Mouse (Mus musculus) CH12.LX (cell line): ENCODE measurements around the gene Ebf4. TPM values are rescaled to one million over a fixed set of nuclear protein-coding genes. Genes with fewer than 3 reads are reported as not detected.

Experiments
- DNase-seq: peaks from one replicate; pipeline ENCODE4 v3.0.0-alpha.2; 2013; ENCODE audit errors: extremely low read depth
- H3K27ac ChIP-seq: 2 replicates; pipeline ENCODE4 v1.5.1; 2012; ENCODE audit warnings: low read depth, mild to moderate bottlenecking, control low read depth, moderate library complexity; ENCODE audit not compliant: insufficient read depth
- H3K27me3 ChIP-seq: replicated peaks from 2 replicates; pipeline ENCODE3; 2012; ENCODE audit warnings: inconsistent platforms
- H3K36me3 ChIP-seq, 2 experiments: replicated peaks in 1 of 2; 2 replicates each; pipeline versions ENCODE3 to v1.6.1; 2012; ENCODE audit warnings: inconsistent platforms in 1 of 2, low read length in 1 of 2, mild to moderate bottlenecking in 1 of 2, mixed read lengths in 1 of 2, moderate library complexity in 1 of 2; ENCODE audit not compliant: control insufficient read depth in 1 of 2, insufficient read depth in 1 of 2
- H3K4me1 ChIP-seq, 2 experiments: 2 replicates each; pipeline ENCODE4 v1.6.1; 2012; ENCODE audit warnings: inconsistent platforms in 1 of 2, moderate library complexity in 1 of 2; ENCODE audit not compliant: insufficient read depth in 2 of 2, control insufficient read depth in 1 of 2
- H3K4me2 ChIP-seq: 2 replicates; pipeline ENCODE4 v1.6.1; 2012; ENCODE audit warnings: low read depth, mild to moderate bottlenecking, control low read depth; ENCODE audit not compliant: poor library complexity, insufficient read depth, severe bottlenecking
- H3K4me3 ChIP-seq, 3 experiments: fragments of 150-350 bp in 1 of 3; sonication (generic) in 1 of 3; replicated peaks in 1 of 3; 2 replicates each; pipeline versions ENCODE3 to v1.5.1; 2011 to 2012; ENCODE audit warnings: low read depth in 2 of 3, low read length in 2 of 3, mild to moderate bottlenecking in 2 of 3, moderate library complexity in 2 of 3, control low read depth in 1 of 3, improper control_type of control experiment in 1 of 3, inconsistent platforms in 1 of 3, mixed read lengths in 1 of 3; ENCODE audit not compliant: poor library complexity in 1 of 3
- H3K79me2 ChIP-seq: replicated peaks from 2 replicates; pipeline ENCODE4 v1.6.1; 2012; ENCODE audit warnings: mild to moderate bottlenecking, moderate library complexity; ENCODE audit not compliant: control insufficient read depth, poor library complexity, insufficient read depth, severe bottlenecking; ENCODE audit errors: extremely low read depth
- H3K9ac ChIP-seq: 2 replicates; pipeline ENCODE4 v1.6.1; 2012; ENCODE audit warnings: low read depth, mild to moderate bottlenecking, control low read depth, moderate library complexity; ENCODE audit not compliant: insufficient read depth
- H3K9me3 ChIP-seq: replicated peaks from 2 replicates; pipeline ENCODE3; 2012; ENCODE audit warnings: low read length, inconsistent platforms, mixed read lengths
- BHLHE40 ChIP-seq: IDR thresholded peaks from 2 replicates; pipeline ENCODE4 v1.6.1; 2011; ENCODE audit warnings: mild to moderate bottlenecking, low read depth, low read length, improper control_type of control experiment
- CHD1 ChIP-seq: IDR thresholded peaks from 2 replicates; pipeline ENCODE4 v1.6.1; 2012; ENCODE audit warnings: low read depth, low read length, improper control_type of control experiment, inconsistent platforms
- CTCF ChIP-seq, 2 experiments: IDR thresholded peaks in 1 of 2; conservative IDR thresholded peaks in 1 of 2; 2 replicates each; pipeline ENCODE4 v1.5.1; 2011 to 2012; ENCODE audit warnings: low read depth in 2 of 2, low read length in 2 of 2, improper control_type of control experiment in 1 of 2, inconsistent platforms in 1 of 2, mild to moderate bottlenecking in 1 of 2, moderate library complexity in 1 of 2
- E2F4 ChIP-seq: IDR thresholded peaks from 2 replicates; pipeline ENCODE4 v1.6.1; 2011; ENCODE audit warnings: low read depth, low read length, improper control_type of control experiment; ENCODE audit not compliant: insufficient replicate concordance
- ETS1 ChIP-seq: conservative IDR thresholded peaks from 2 replicates; pipeline ENCODE4 v1.6.1; 2012; ENCODE audit warnings: low read depth, mild to moderate bottlenecking, inconsistent platforms, low read length, improper control_type of control experiment, moderate library complexity
- GABPA ChIP-seq: IDR thresholded peaks from 2 replicates; pipeline ENCODE4 v1.6.1; 2012; ENCODE audit warnings: low read depth, low read length, improper control_type of control experiment, inconsistent platforms; ENCODE audit not compliant: insufficient replicate concordance
- HCFC1 ChIP-seq: IDR thresholded peaks from 2 replicates; pipeline ENCODE4 v1.6.1; 2012; ENCODE audit warnings: low read depth, mild to moderate bottlenecking, inconsistent platforms, low read length, improper control_type of control experiment
- IRF4 ChIP-seq: IDR thresholded peaks from 2 replicates; pipeline ENCODE4 v1.6.1; 2014; ENCODE audit warnings: low read depth, mild to moderate bottlenecking, inconsistent platforms, low read length, improper control_type of control experiment
- JUND ChIP-seq: conservative IDR thresholded peaks from 2 replicates; pipeline ENCODE4 v1.6.1; 2011; ENCODE audit warnings: low read depth, low read length, improper control_type of control experiment
- MAFK ChIP-seq: IDR thresholded peaks from 2 replicates; pipeline ENCODE4 v1.6.1; 2011; ENCODE audit warnings: low read length, improper control_type of control experiment; ENCODE audit not compliant: insufficient replicate concordance
- MAX ChIP-seq: IDR thresholded peaks from 2 replicates; pipeline ENCODE4 v1.6.1; 2011; ENCODE audit warnings: low read length, improper control_type of control experiment
- MAZ ChIP-seq: IDR thresholded peaks from 2 replicates; pipeline ENCODE4 v1.6.1; 2012; ENCODE audit warnings: low read depth, mild to moderate bottlenecking, inconsistent platforms, low read length, improper control_type of control experiment, moderate library complexity
- MXI1 ChIP-seq: IDR thresholded peaks from 2 replicates; pipeline ENCODE4 v1.6.1; 2011; ENCODE audit warnings: mild to moderate bottlenecking, low read depth, low read length, improper control_type of control experiment
- NELFE ChIP-seq: IDR thresholded peaks from 2 replicates; pipeline ENCODE4 v1.6.1; 2011; ENCODE audit warnings: low read depth, low read length, improper control_type of control experiment
- NRF1 ChIP-seq: IDR thresholded peaks from 2 replicates; pipeline ENCODE4 v1.6.1; 2014; ENCODE audit warnings: low read depth, mild to moderate bottlenecking, inconsistent platforms, low read length, improper control_type of control experiment, moderate library complexity
- PAX5 ChIP-seq: IDR thresholded peaks from 2 replicates; pipeline ENCODE4 v1.6.1; 2012; ENCODE audit warnings: low read length, inconsistent platforms, mixed read lengths
- POLR2A ChIP-seq: IDR thresholded peaks from 2 replicates; pipeline ENCODE4 v1.6.1; 2011; ENCODE audit warnings: low read depth, mild to moderate bottlenecking, improper control_type of control experiment, low read length
- RCOR1 ChIP-seq: conservative IDR thresholded peaks from 2 replicates; pipeline ENCODE4 v1.6.1; 2012; ENCODE audit warnings: low read depth, mild to moderate bottlenecking, inconsistent platforms, low read length, improper control_type of control experiment
- SIN3A ChIP-seq: IDR thresholded peaks from 2 replicates; pipeline ENCODE4 v1.6.1; 2012; ENCODE audit warnings: low read length, improper control_type of control experiment, inconsistent platforms
- TBP ChIP-seq: conservative IDR thresholded peaks from 2 replicates; pipeline ENCODE4 v1.6.1; 2011; ENCODE audit warnings: low read depth, low read length, improper control_type of control experiment
- TCF12 ChIP-seq: IDR thresholded peaks from 2 replicates; pipeline ENCODE4 v1.6.1; 2014; ENCODE audit warnings: low read depth, mild to moderate bottlenecking, inconsistent platforms, low read length, improper control_type of control experiment
- UBTF ChIP-seq: IDR thresholded peaks from 2 replicates; pipeline ENCODE4 v1.6.1; 2012; ENCODE audit warnings: low read depth, mild to moderate bottlenecking, inconsistent platforms, low read length, improper control_type of control experiment, moderate library complexity
- USF1 ChIP-seq: IDR thresholded peaks from 2 replicates; pipeline ENCODE4 v1.6.1; 2014; ENCODE audit warnings: low read depth, mild to moderate bottlenecking, inconsistent platforms, low read length, improper control_type of control experiment
- ZC3H11A ChIP-seq: IDR thresholded peaks from 2 replicates; pipeline ENCODE4 v1.6.1; 2012; ENCODE audit warnings: low read depth, mild to moderate bottlenecking, inconsistent platforms, low read length, improper control_type of control experiment
- ZMIZ1 ChIP-seq: IDR thresholded peaks from 2 replicates; pipeline ENCODE4 v1.6.1; 2012; ENCODE audit warnings: low read depth, mild to moderate bottlenecking, inconsistent platforms, low read length, improper control_type of control experiment
- ZNF384 ChIP-seq: IDR thresholded peaks from 2 replicates; pipeline ENCODE4 v1.6.1; 2012; ENCODE audit warnings: low read depth, low read length, improper control_type of control experiment, inconsistent platforms
- dilution Hi-C: fragments of 300-500 bp; cut with MboI; formaldehyde crosslinking; loops from 2 replicates; pipeline ENCODE4 v1.14.3; 2020; ENCODE audit warnings: low sequenced_read_pairs; ENCODE audit not compliant: extremely low pct_unique_long_range_greater_than_20kb, extremely low pct_ligation_motif_present
- in situ Hi-C: fragments of 300-500 bp; cut with MboI; formaldehyde crosslinking; loops from 3 replicates; pipeline ENCODE4 v1.14.3; 2019; ENCODE audit warnings: low sequenced_read_pairs, low pct_ligation_motif_present, low pct_unique_long_range_greater_than_20kb, mixed read lengths
- polyA plus RNA-seq: library from polyadenylated mRNA; unstranded; fragments of >175 nt; gene quantifications from 2 replicates; pipeline ENCODE4 v1.2.1, GENCODE M21; 2012; ENCODE audit warnings: low read depth; ENCODE audit not compliant: insufficient read length
- total RNA-seq, 2 experiments: library from RNA; depleted of rRNA; stranded (reverse); fragments of 300-350 nt in 1 of 2; fragments of >200 nt in 1 of 2; gene quantifications; 2 replicates each; pipeline ENCODE4 v1.2.3; 2012 to 2014

Gene Ebf4
- total and polyA plus RNA-seq, 3 experiments: 0.13 TPM; not detected in 2

DNA sequence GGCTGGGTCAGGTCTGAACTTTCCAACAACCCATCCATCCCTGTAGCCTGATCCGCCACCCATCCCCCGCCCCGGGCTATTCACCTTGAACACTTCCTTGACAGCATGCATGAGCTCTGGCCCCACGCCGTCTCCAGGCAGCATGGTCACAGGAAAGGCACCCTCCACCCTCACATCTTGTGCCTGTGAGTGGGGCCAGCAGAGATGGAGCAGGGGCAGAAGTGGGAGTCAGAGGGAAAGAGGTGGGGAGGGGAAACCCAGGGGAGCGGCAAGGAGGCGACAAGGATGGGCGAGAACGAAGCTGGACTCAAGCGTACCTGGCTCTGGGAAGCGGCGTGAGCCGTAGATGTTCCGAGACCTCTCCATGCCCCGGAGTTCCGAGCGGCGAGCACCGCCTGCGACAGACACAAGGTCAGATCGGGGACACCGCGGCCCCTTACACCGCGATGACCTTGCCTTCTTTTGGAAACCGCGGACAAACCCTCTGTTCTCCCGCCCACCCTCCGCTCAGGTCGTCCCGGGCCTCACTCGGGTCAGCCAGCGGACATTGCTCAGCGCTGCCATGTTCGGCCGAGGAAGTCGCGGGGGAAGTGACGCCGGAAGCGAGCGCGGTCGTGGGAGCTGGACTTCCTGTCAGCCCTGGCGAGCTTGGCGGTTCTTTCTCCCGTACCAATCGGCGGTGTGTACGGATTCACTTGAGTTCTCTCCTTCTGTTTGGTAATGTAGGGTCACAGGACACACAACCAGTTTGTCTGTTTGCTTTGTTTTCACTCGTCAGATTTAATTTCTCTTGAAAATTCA lies 10.9 kb upstream of the Ebf4 start, which contains the start of gene Idh3b (continued):
- TF ChIP-seq MXI1 (peak; percentile 80; the same call in 1 of the 2 replicates), TCF12 (peak; percentile 94), MAZ (no peak), MAX (peak; percentile 73), TBP (peak; percentile 90), NRF1 (peak; percentile 61), MAFK (no peak), CHD1 (peak; percentile 43; the same call in 1 of the 2 replicates), ETS1 (0 out of 2 replicates have a peak, but pooled peaks have one; percentile 9), SIN3A (peak; percentile 83), GABPA (peak; percentile 40; the same call in 1 of the 2 replicates), PAX5 (no peak), RCOR1 (no peak; the same call in 1 of the 2 replicates), JUND (no peak), ZMIZ1 (peak; percentile 83), HCFC1 (peak; percentile 92), IRF4 (peak; percentile 57; the same call in 1 of the 2 replicates), POLR2A (peak; percentile 95), NELFE (peak; percentile 93)

DNA sequence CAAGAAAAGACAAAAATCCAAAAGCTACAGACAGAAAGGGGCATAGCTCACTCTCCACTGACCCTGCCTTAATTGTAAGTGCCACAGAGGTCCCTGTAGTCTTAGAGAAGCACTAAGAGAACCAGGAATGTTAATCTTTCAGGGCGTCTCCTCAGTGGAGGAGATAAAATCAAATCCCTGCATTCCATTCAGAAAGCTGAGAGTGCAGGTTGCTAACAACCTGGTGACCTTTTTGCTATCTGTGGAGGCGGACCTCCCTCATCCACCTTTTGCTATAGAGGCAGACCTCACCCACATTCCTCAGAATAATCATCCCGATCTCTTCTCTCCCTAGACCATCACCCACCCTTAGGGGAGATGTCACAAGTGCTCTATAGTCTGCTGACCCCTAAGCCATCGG lies 5.9 kb upstream of the Ebf4 start:
- Histone ChIP-seq H3K4me2 (no peak overlapping the region), H3K4me1 (peaks cover 5 to 29% of the 10 kb centered on the region in 2 experiments; a peak in 3 of 4 replicates), H3K27ac (no peak overlapping the region), H3K79me2 (peaks cover 4% of the 10 kb centered on the region), H3K36me3 (peaks cover 2 to 20% of the 10 kb centered on the region in 2 experiments), H3K27me3 (no peaks in the 10 kb centered on the region), H3K9me3 (no peaks in the 10 kb centered on the region), H3K4me3 (no peak overlapping the region), H3K9ac (no peak overlapping the region)
- in situ Hi-C loops (loop anchor here (25.0 kb wide), 1 partner anchor 273 kb away; the partner anchor contains the start of gene Mrps26), dilution Hi-C loops (no loop called here)
- TF ChIP-seq MAX (no peak), IRF4 (no peak), ZC3H11A (no peak), TCF12 (no peak), MXI1 (no peak), CHD1 (no peak), BHLHE40 (no peak), ZMIZ1 (no peak), PAX5 (no peak), SIN3A (no peak), HCFC1 (no peak), UBTF (no peak), CTCF (conservative IDR thresholded peaks at IDR 0.05 in 1 of 2, IDR thresholded peaks at IDR 0.05 in 1 of 2; ENCODE audit: low read depth in 2 of 2, low read length in 2 of 2) (no peak), ZNF384 (no peak), E2F4 (no peak), USF1 (no peak)
- DNase-seq: no peak
